Mouse (Mus musculus): ENCODE measurements around the gene Hoxa4. TPM values are rescaled to one million over a fixed set of nuclear protein-coding genes. Genes with fewer than 3 reads are reported as not detected.

The Hoxa4 gene
- polyA plus RNA-seq, 1 experiment from 2014 or later = not detected

GRCm38 (mm10) chr6:52162611-52163365 lies 28.8 kb downstream of the Hoxa4 start:
- H3K9me3 ChIP-seq (replicated peaks) = no peaks in the 10 kb centered on the region
- no peak for ATAC-seq
- H3K36me3 ChIP-seq (ENCODE audit: poor library complexity, severe bottlenecking) = no peaks in the 10 kb centered on the region
- H3K4me2 ChIP-seq = no peak overlapping the region
- no peak overlapping the region for H3K9ac ChIP-seq
- H3K27ac ChIP-seq = no peak overlapping the region
- no peak overlapping the region for H3K4me3 ChIP-seq
- WGBS = 2% methylated on average over 14 of the region's 14 CpGs
- peaks cover 99% of the 10 kb centered on the region for H3K27me3 ChIP-seq
- peaks cover 17% of the 10 kb centered on the region for H3K4me1 ChIP-seq

- Histone ChIP-seq H3K27me3 (peaks cover 99% of the 10 kb centered on the region), H3K9me3 (replicated peaks) (no peaks in the 10 kb centered on the region), H3K9ac (no peak overlapping the region), H3K36me3 (ENCODE audit: poor library complexity, severe bottlenecking) (no peaks in the 10 kb centered on the region), H3K4me1 (peaks cover 17% of the 10 kb centered on the region), H3K4me3 (no peak overlapping the region), H3K4me2 (no peak overlapping the region), H3K27ac (no peak overlapping the region)
- no peak for ATAC-seq
- WGBS = 0% methylated on average over 1 of the region's 1 CpGs
These were observed 29.5 kb downstream of the Hoxa4 start for GRCm38 (mm10) chr6:52162093-52162380.

GRCm38 (mm10) chr6:52161336-52162092 lies 30.0 kb downstream of the Hoxa4 start:
- H3K4me2 ChIP-seq = no peak overlapping the region
- under 1% methylated on average over 8 of the region's 8 CpGs for WGBS
- no peak overlapping the region for H3K9ac ChIP-seq
- H3K4me1 ChIP-seq = peaks cover 17% of the 10 kb centered on the region
- H3K9me3 ChIP-seq (replicated peaks) = no peaks in the 10 kb centered on the region
- no peak for ATAC-seq
- no peaks in the 10 kb centered on the region for H3K36me3 ChIP-seq (ENCODE audit: poor library complexity, severe bottlenecking)
- H3K4me3 ChIP-seq = no peak overlapping the region
- H3K27me3 ChIP-seq = peaks cover 99% of the 10 kb centered on the region
- H3K27ac ChIP-seq = no peak overlapping the region

GRCm38 (mm10) chr6:52160511-52161335 lies 30.8 kb downstream of the Hoxa4 start:
- Histone ChIP-seq H3K27me3 (peaks cover 99% of the 10 kb centered on the region), H3K9ac (no peak overlapping the region), H3K36me3 (ENCODE audit: poor library complexity, severe bottlenecking) (no peaks in the 10 kb centered on the region), H3K4me2 (no peak overlapping the region), H3K27ac (no peak overlapping the region), H3K4me1 (peaks cover 17% of the 10 kb centered on the region), H3K4me3 (no peak overlapping the region), H3K9me3 (replicated peaks) (no peaks in the 10 kb centered on the region)
- ATAC-seq = no peak
- 1% methylated on average over 30 of the region's 30 CpGs for WGBS

- no peak overlapping the region for H3K27ac ChIP-seq
- H3K9ac ChIP-seq = no peak overlapping the region
- no peak for ATAC-seq
- WGBS = 7% methylated on average over 8 of the region's 9 CpGs
- H3K4me2 ChIP-seq = no peak overlapping the region
- H3K36me3 ChIP-seq (ENCODE audit: poor library complexity, severe bottlenecking) = no peaks in the 10 kb centered on the region
- peaks cover 99% of the 10 kb centered on the region for H3K27me3 ChIP-seq
- no peak overlapping the region for H3K4me3 ChIP-seq
- H3K9me3 ChIP-seq (replicated peaks) = no peaks in the 10 kb centered on the region
- H3K4me1 ChIP-seq = peaks cover 17% of the 10 kb centered on the region
These were observed 31.6 kb downstream of the Hoxa4 start for GRCm38 (mm10) chr6:52159979-52160378.

GRCm38 (mm10) chr6:52159164-52159761 lies 32.3 kb downstream of the Hoxa4 start:
- Histone ChIP-seq H3K27ac (no peak overlapping the region), H3K9ac (no peak overlapping the region), H3K9me3 (replicated peaks) (no peaks in the 10 kb centered on the region), H3K4me2 (peak overlapping the region; percentile 95), H3K36me3 (ENCODE audit: poor library complexity, severe bottlenecking) (no peaks in the 10 kb centered on the region), H3K4me3 (peak overlapping the region; percentile 52), H3K4me1 (peaks cover 17% of the 10 kb centered on the region), H3K27me3 (peaks cover 99% of the 10 kb centered on the region)
- 1% methylated on average over 12 of the region's 12 CpGs for WGBS
- ATAC-seq = no peak

- WGBS = under 1% methylated on average over 54 of the region's 55 CpGs
- peak within 1 kb of the TSS; percentile 95 for H3K4me2 ChIP-seq
These were observed 33.1 kb downstream of the Hoxa4 start, which contains the start of gene Hoxa1 for GRCm38 (mm10) chr6:52158276-52159051. Gene Hoxa1 (minus strand): TSS chr6:52158317.

GRCm38 (mm10) chr6:52157466-52158275 lies 33.9 kb downstream of the Hoxa4 start:
- 2% methylated on average over 32 of the region's 32 CpGs for WGBS
- peaks cover 99% of the 10 kb centered on the region for H3K27me3 ChIP-seq
- H3K9me3 ChIP-seq (replicated peaks) = no peaks in the 10 kb centered on the region
- ATAC-seq = no peak; the same call in 1 of the 2 replicates
- H3K36me3 ChIP-seq (ENCODE audit: poor library complexity, severe bottlenecking) = no peaks in the 10 kb centered on the region
- H3K4me1 ChIP-seq = peaks cover 17% of the 10 kb centered on the region
- H3K4me2 ChIP-seq = peak overlapping the region; percentile 95
- no peak overlapping the region for H3K9ac ChIP-seq
- H3K4me3 ChIP-seq = peak overlapping the region; percentile 52
- H3K27ac ChIP-seq = no peak overlapping the region

More at GRCm38 (mm10) chr6:52158276-52159051, 33.1 kb downstream of the Hoxa4 start, which contains the start of gene Hoxa1:
- H3K4me3 ChIP-seq = peak within 1 kb of the TSS; percentile 52
- H3K9ac ChIP-seq = peak within 1 kb of the TSS; percentile 44
- H3K27me3 ChIP-seq = peaks cover 99% of the 10 kb centered on the region
- H3K27ac ChIP-seq = no peak within 1 kb of the TSS
- H3K4me1 ChIP-seq = peaks cover 17% of the 10 kb centered on the region
- ATAC-seq = peak; percentile 78
- H3K9me3 ChIP-seq (replicated peaks) = no peaks in the 10 kb centered on the region
- H3K36me3 ChIP-seq (ENCODE audit: poor library complexity, severe bottlenecking) = no peaks in the 10 kb centered on the region

GRCm38 (mm10) chr6:52156551-52157200 lies 34.9 kb downstream of the Hoxa4 start:
- no peak overlapping the region for H3K4me2 ChIP-seq
- peaks cover 17% of the 10 kb centered on the region for H3K4me1 ChIP-seq
- H3K27me3 ChIP-seq = peaks cover 100% of the 10 kb centered on the region
- 1% methylated on average over 20 of the region's 20 CpGs for WGBS
- H3K9me3 ChIP-seq (replicated peaks) = no peaks in the 10 kb centered on the region
- ATAC-seq = no peak
- no peak overlapping the region for H3K27ac ChIP-seq
- no peak overlapping the region for H3K9ac ChIP-seq
- H3K4me3 ChIP-seq = no peak overlapping the region
- no peaks in the 10 kb centered on the region for H3K36me3 ChIP-seq (ENCODE audit: poor library complexity, severe bottlenecking)

GRCm38 (mm10) chr6:52155471-52155870 lies 36.1 kb downstream of the Hoxa4 start:
- H3K9me3 ChIP-seq (replicated peaks) = no peaks in the 10 kb centered on the region
- no peak for ATAC-seq
- WGBS = 33% methylated on average over 3 of the region's 3 CpGs

More at GRCm38 (mm10) chr6:52155471-52155870, 36.1 kb downstream of the Hoxa4 start:
- H3K4me2 ChIP-seq = no peak overlapping the region
- H3K4me3 ChIP-seq = no peak overlapping the region
- peaks cover 14% of the 10 kb centered on the region for H3K4me1 ChIP-seq
- no peak overlapping the region for H3K27ac ChIP-seq
- H3K27me3 ChIP-seq = peaks cover 100% of the 10 kb centered on the region
- no peaks in the 10 kb centered on the region for H3K36me3 ChIP-seq (ENCODE audit: poor library complexity, severe bottlenecking)
- H3K9ac ChIP-seq = no peak overlapping the region

Measured in forebrain, embryonic 13.5 days (tissue).